Mouse (Mus musculus): ENCODE results near the gene Cntn1. TPM values are rescaled to one million over a fixed set of nuclear protein-coding genes. Genes with fewer than 3 reads are reported as not detected.
"Not testable (repeated sequence)": the region's sequence is repeated elsewhere in the genome, so short reads cannot be mapped to it uniquely, and the experiment has no call there.

The Cntn1 gene
- total and polyA plus RNA-seq, 2 experiments from 2014 or later: 112 to 192 TPM

DNA sequence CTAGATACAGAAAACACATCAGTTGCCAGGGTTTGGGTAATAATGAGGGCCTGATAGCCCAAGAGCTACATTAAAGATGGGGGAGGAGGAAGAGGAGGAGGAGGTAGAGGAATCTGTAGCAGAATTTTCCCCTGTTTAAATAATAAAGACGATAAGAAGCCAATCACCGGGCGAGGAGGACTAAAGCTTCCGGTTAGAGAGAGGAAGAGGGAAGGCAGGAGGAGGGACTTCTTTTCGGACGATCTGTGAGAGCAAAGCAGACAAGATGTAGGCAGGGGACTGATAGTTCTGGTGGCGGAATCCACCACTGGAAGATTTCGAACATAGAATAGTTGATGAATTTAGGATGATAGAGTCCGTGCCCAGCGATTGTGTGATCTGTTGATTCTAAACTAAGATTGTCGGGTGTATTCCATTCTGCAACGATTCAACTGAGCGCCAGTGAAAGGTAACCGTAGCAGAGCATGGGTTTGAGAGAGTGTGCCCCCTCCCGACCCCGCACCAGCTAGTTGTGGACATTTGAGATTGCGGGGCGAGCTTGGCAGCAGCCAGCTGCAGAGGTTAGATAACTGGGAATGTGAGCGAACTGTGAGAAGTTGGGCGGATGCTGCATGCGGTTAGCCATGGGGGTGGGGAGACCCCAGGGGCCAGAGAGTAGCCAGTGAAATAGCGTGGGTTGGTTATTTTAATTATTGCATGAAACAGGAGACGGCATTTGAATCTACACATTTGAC is 293.3 kb downstream of the Cntn1 start:
- Histone ChIP-seq H3K9ac (no peak overlapping the region), H3K9me3 (ENCODE audit: low read length) (no peaks in the 10 kb centered on the region), H3K4me3 (ENCODE audit: low read depth, low read length) (no peak overlapping the region), H3K27me3 (ENCODE audit: insufficient read depth, low read length) (no peaks in the 10 kb centered on the region), H3K4me1 (ENCODE audit: insufficient read depth) (no peaks in the 10 kb centered on the region; the same call in 1 of the 2 replicates), H3K36me3 (ENCODE audit: insufficient read depth) (no peaks in the 10 kb centered on the region), H3K4me2 (ENCODE audit: low read depth) (no peak overlapping the region), H3K27ac (ENCODE audit: low read depth, low read length) (no peak overlapping the region)
- no peak for TF ChIP-seq CTCF (IDR thresholded peaks at IDR 0.05; ENCODE audit: low read depth)
- ATAC-seq (no peak), DNase-seq (no peak)
- 90% methylated on average over 23 of the region's 23 CpGs for WGBS

- ATAC-seq (no peak), DNase-seq (no peak)
- 67% methylated on average over 4 of the region's 4 CpGs for WGBS
- Histone ChIP-seq H3K4me3 (ENCODE audit: low read depth, low read length) (no peak overlapping the region), H3K27ac (ENCODE audit: low read depth, low read length) (no peak overlapping the region), H3K36me3 (ENCODE audit: insufficient read depth) (no peaks in the 10 kb centered on the region), H3K4me1 (ENCODE audit: insufficient read depth) (no peaks in the 10 kb centered on the region; the same call in 1 of the 2 replicates), H3K4me2 (ENCODE audit: low read depth) (no peak overlapping the region), H3K9ac (no peak overlapping the region), H3K27me3 (ENCODE audit: insufficient read depth, low read length) (no peaks in the 10 kb centered on the region), H3K9me3 (ENCODE audit: low read length) (no peaks in the 10 kb centered on the region)
- no peak for TF ChIP-seq CTCF (IDR thresholded peaks at IDR 0.05; ENCODE audit: low read depth)
Observed at GRCm38 (mm10) chr15:92347426-92347825, 296.5 kb downstream of the Cntn1 start.

DNA sequence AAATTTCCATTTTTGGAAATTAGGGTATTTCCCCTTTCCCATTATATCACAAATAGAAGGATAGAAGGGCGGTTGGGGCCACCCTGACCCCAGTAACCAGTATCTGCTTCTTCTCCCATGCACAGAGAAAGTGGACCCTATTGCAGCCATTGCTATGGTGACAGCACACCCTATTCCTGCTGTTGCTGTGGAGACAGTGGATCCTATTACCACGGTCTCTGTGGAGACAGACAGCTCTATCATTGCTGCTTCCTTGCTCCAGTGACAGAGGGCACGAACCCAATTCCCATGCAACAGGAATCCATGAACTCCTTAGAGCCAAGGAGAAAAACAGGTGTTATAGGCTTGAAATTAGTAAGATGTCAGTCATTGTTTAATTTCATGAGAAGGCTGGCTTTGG is 296.9 kb downstream of the Cntn1 start:
- Histone ChIP-seq H3K4me2 (ENCODE audit: low read depth) (no peak overlapping the region), H3K9ac (no peak overlapping the region), H3K27ac (ENCODE audit: low read depth, low read length) (no peak overlapping the region), H3K4me1 (ENCODE audit: insufficient read depth) (no peaks in the 10 kb centered on the region; the same call in 1 of the 2 replicates), H3K4me3 (ENCODE audit: low read depth, low read length) (no peak overlapping the region), H3K27me3 (ENCODE audit: insufficient read depth, low read length) (no peaks in the 10 kb centered on the region), H3K9me3 (ENCODE audit: low read length) (no peaks in the 10 kb centered on the region), H3K36me3 (ENCODE audit: insufficient read depth) (no peaks in the 10 kb centered on the region)
- peak; percentile 84 for ATAC-seq
- 49% methylated on average over 3 of the region's 3 CpGs for WGBS
- DNase-seq: peak; percentile 34
- no peak for TF ChIP-seq CTCF (IDR thresholded peaks at IDR 0.05; ENCODE audit: low read depth)

- H3K4me3 ChIP-seq (ENCODE audit: low read depth, low read length); H3K36me3 ChIP-seq (ENCODE audit: insufficient read depth); H3K4me2 ChIP-seq (ENCODE audit: low read depth); H3K9ac ChIP-seq; H3K9me3 ChIP-seq (ENCODE audit: low read length); H3K27ac ChIP-seq (ENCODE audit: low read depth, low read length); H3K4me1 ChIP-seq (ENCODE audit: insufficient read depth); DNase-seq; H3K27me3 ChIP-seq (ENCODE audit: insufficient read depth, low read length); ATAC-seq: not testable (repeated sequence)
Observed at GRCm38 (mm10) chr15:92348453-92348852, 297.5 kb downstream of the Cntn1 start.

DNA sequence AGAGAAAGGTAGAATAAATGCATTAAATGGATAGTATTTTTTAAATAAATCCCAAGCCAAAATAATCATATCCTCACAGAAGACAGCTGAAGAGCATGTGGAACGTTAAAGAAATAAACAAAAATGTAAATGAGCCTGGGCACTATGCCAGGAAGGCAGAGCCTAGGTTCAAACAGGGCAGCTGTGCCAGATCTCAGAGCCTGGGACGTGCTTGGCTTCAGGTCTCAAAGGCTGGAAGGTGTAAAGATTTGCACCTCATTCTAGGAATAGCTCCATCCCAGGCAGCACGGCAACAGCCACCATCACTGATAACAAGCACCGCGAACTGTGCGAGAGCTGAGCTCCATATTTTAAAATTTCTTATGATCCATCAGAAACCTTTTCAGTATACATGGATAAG is 313.2 kb downstream of the Cntn1 start:
- Histone ChIP-seq H3K9me3 (ENCODE audit: low read length) (no peaks in the 10 kb centered on the region), H3K27ac (ENCODE audit: low read depth, low read length) (no peak overlapping the region), H3K27me3 (ENCODE audit: insufficient read depth, low read length) (no peaks in the 10 kb centered on the region), H3K36me3 (ENCODE audit: insufficient read depth) (no peaks in the 10 kb centered on the region), H3K4me3 (ENCODE audit: low read depth, low read length) (no peak overlapping the region), H3K9ac (no peak overlapping the region), H3K4me1 (ENCODE audit: insufficient read depth) (peaks cover 4% of the 10 kb centered on the region; the same call in 1 of the 2 replicates), H3K4me2 (ENCODE audit: low read depth) (no peak overlapping the region)
- DNase-seq (peak; percentile 76), ATAC-seq (peak; percentile 77)
- no peak for TF ChIP-seq CTCF (IDR thresholded peaks at IDR 0.05; ENCODE audit: low read depth)
- 41% methylated on average over 6 of the region's 6 CpGs for WGBS

DNA sequence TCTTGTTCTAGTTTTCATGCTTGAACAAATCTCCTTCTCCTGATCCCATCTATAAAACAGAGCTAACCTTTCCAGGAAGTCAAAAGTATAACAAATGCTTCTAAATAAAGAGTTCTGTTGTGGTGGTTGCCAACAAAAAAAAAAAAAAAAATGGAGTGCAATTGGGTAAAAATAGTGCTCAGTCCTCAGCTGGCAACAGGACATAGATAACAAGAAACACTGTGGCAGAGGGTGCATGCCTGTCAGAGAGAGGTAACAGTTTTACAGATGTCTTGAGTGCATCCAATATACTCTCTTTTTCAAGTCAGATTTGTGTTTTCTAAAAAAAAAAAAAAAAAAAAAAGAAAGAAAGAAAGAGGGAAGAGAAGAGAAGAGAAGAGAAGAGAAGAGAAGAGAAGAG is 313.6 kb downstream of the Cntn1 start:
- no peak overlapping the region for H3K27ac ChIP-seq (ENCODE audit: low read depth, low read length)
- H3K9me3 ChIP-seq (ENCODE audit: low read length): no peaks in the 10 kb centered on the region
- TF ChIP-seq CTCF (IDR thresholded peaks at IDR 0.05; ENCODE audit: low read depth): no peak
- H3K4me1 ChIP-seq (ENCODE audit: insufficient read depth): peaks cover 4% of the 10 kb centered on the region; the same call in 1 of the 2 replicates
- no peaks in the 10 kb centered on the region for H3K36me3 ChIP-seq (ENCODE audit: insufficient read depth)
- H3K4me2 ChIP-seq (ENCODE audit: low read depth): no peak overlapping the region
- ATAC-seq (no peak), DNase-seq (no peak)
- H3K9ac ChIP-seq: no peak overlapping the region
- no peaks in the 10 kb centered on the region for H3K27me3 ChIP-seq (ENCODE audit: insufficient read depth, low read length)
- no peak overlapping the region for H3K4me3 ChIP-seq (ENCODE audit: low read depth, low read length)

Other genes starting within 250 kb of the Cntn1 start
- not detected in 2 replicates for gene Smgc, start 212.9 kb upstream of the Cntn1 start, total RNA-seq (2014; rRNA removed)
- not detected in 2 replicates for gene Smgc, start 212.9 kb upstream of the Cntn1 start, polyA plus RNA-seq (2015; fragmentation: Nextera tagmentation; extraction: Ambion mirVana)